Mouse (Mus musculus) spleen, adult 12 weeks (tissue): ENCODE results near the gene Stard13.

ENCODE experiments used
- DNase-seq: peaks from one replicate; pipeline ENCODE4 v3.0.0; 2022; ENCODE audit warnings: low spot score

The Stard13 gene

GRCm38 (mm10) chr5:151105054-151105971 lies 128.3 kb downstream of the Stard13 start:
- no peak for DNase-seq

- no peak for DNase-seq
Measured at GRCm38 (mm10) chr5:151104354-151105053, 129.1 kb downstream of the Stard13 start.

- no peak for DNase-seq
Measured at GRCm38 (mm10) chr5:151103284-151103683, 130.4 kb downstream of the Stard13 start.

GRCm38 (mm10) chr5:151102262-151102661 lies 131.4 kb downstream of the Stard13 start:
- no peak for DNase-seq

- no peak for DNase-seq
Measured at GRCm38 (mm10) chr5:151096012-151096411, 137.6 kb downstream of the Stard13 start.

GRCm38 (mm10) chr5:151092886-151093665 lies 140.6 kb downstream of the Stard13 start:
- DNase-seq = no peak

GRCm38 (mm10) chr5:151090996-151091395 lies 142.6 kb downstream of the Stard13 start:
- no peak for DNase-seq

GRCm38 (mm10) chr5:151089201-151089600 lies 144.4 kb downstream of the Stard13 start:
- DNase-seq = no peak

GRCm38 (mm10) chr5:151086425-151087202 lies 147.0 kb downstream of the Stard13 start:
- DNase-seq = no peak

GRCm38 (mm10) chr5:151085749-151086148 lies 147.9 kb downstream of the Stard13 start:
- no peak for DNase-seq

GRCm38 (mm10) chr5:151080276-151080675 lies 153.4 kb downstream of the Stard13 start:
- DNase-seq = no peak

- no peak for DNase-seq
Measured at GRCm38 (mm10) chr5:151077953-151078352, 155.7 kb downstream of the Stard13 start.

- no peak for DNase-seq
Measured at GRCm38 (mm10) chr5:151076917-151077316, 156.7 kb downstream of the Stard13 start.

- no peak for DNase-seq
Measured at GRCm38 (mm10) chr5:151074282-151074681, 159.4 kb downstream of the Stard13 start.

GRCm38 (mm10) chr5:151071430-151071829 lies 162.2 kb downstream of the Stard13 start:
- DNase-seq = no peak

GRCm38 (mm10) chr5:151070896-151071295 lies 162.7 kb downstream of the Stard13 start:
- DNase-seq = no peak

- DNase-seq = no peak
Measured at GRCm38 (mm10) chr5:151069569-151069968, 164.1 kb downstream of the Stard13 start.

GRCm38 (mm10) chr5:151066016-151066415 lies 167.6 kb downstream of the Stard13 start:
- DNase-seq = no peak

GRCm38 (mm10) chr5:151065228-151065627 lies 168.4 kb downstream of the Stard13 start:
- no peak for DNase-seq

GRCm38 (mm10) chr5:151061942-151062341 lies 171.7 kb downstream of the Stard13 start:
- no peak for DNase-seq

- DNase-seq = no peak
Measured at GRCm38 (mm10) chr5:151060476-151060875, 173.2 kb downstream of the Stard13 start.
